Comparison of ENCODE assay signal across 13 mouse cellular contexts in the genomic region with DNA sequence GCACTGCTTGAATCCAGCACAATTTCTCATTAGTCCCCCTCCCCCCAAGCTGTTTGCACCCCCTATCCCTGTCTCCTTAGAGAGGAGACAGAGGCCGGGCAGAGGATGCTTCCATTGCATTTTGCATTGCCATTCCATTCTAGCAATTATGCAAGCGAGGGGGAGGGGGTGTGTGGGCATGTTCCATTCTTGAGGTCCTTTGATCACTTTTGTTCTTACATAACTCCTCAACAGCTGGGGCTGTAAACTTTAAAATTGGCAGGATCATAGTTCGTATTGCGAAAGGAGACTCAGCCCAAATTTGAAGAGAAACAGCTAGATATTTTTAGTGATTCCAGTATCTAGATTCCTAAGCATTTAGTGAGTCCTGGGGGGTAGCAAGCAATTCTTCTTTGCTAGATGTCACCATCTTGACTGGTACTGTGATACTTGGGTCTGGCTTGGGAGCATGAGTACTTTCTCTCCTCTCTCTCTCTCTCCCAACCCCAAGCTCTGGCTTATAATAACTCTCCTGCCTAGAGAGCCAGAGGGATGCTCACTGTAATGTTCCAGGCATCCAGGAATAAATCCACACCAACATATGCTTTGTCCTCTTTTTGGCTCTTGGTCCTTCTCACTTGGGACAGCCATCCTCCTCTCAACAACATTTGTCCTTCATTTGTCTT.
A peak's percentile ranks its signal among the peaks of the same experiment; 100 is the strongest.
DNase-seq lines count a peak whose midpoint lies in the region; ATAC-seq lines count a peak whose summit lies in the region.
"Had no signal": no experiment of that assay in that cellular context is flagged by ENCODE, and none has a peak within 500 bp of the region (broad histone marks: within the 10 kb centered on the region; RNA-seq: fewer than 3 reads in every experiment).

No protein-coding gene starts in this region.

- no peak overlapping the region for H3K4me2 ChIP-seq in lung, embryonic 16.5 days (ENCODE audit: low read depth, low read length)
- H3K4me2 ChIP-seq: heart, embryonic 13.5 days had no signal

- 53% methylated on average over 4 of the region's 4 CpGs for WGBS in lung, embryonic 16.5 days

- DNase-seq in heart, adult 18-20 months = peak; percentile 64 to 66
- no peak for DNase-seq in heart, postnatal 25 days (ENCODE audit: low spot score)
- DNase-seq in urinary bladder, postnatal 14 days (ENCODE audit: low spot score) = peak; percentile 57
- DNase-seq in urinary bladder, adult 2 months (ENCODE audit: low spot score) = no peak
- no peak for DNase-seq in left cerebral cortex, adult 8-10 months (ENCODE audit: low spot score in 2 of 2)
- no peak for DNase-seq in embryo, embryonic 10 days (ENCODE audit: low spot score)
- DNase-seq in B cell, adult 2 months = no peak
- DNase-seq: kidney, postnatal 4 days had no signal

- no peaks in the 10 kb centered on the region for H3K36me3 ChIP-seq in lung, embryonic 16.5 days (ENCODE audit: control insufficient read depth, insufficient read depth, low read length)
- H3K36me3 ChIP-seq: heart, embryonic 13.5 days had no signal

- no peaks in the 10 kb centered on the region for H3K27me3 ChIP-seq in lung, embryonic 16.5 days (ENCODE audit: control insufficient read depth, insufficient read depth, low read depth, low read length)
- H3K27me3 ChIP-seq: CH12.LX; heart, embryonic 13.5 days had no signal

- no peaks in the 10 kb centered on the region for H3K4me1 ChIP-seq in lung, embryonic 16.5 days (replicated peaks; ENCODE audit: control insufficient read depth, insufficient read depth, low read length)
- H3K4me1 ChIP-seq: heart, embryonic 13.5 days had no signal

- H3K4me3 ChIP-seq in lung, embryonic 16.5 days (ENCODE audit: low read length) = no peak overlapping the region
- H3K4me3 ChIP-seq: heart, embryonic 13.5 days; left cerebral cortex, adult 2 months had no signal

- intact Hi-C loops in heart, postnatal 25 days (cut with DNase I) = no loop called here

- H3K27ac ChIP-seq in lung, embryonic 16.5 days (ENCODE audit: low read length) = peak overlapping the region; percentile 41
- H3K27ac ChIP-seq: heart, embryonic 13.5 days; left cerebral cortex, adult 2 months had no signal

- peak; percentile 96 for ATAC-seq in lung, embryonic 16.5 days (ENCODE audit: low read depth)
- ATAC-seq: hindbrain, embryonic 16.5 days had no signal

- H3K9ac ChIP-seq in lung, embryonic 16.5 days (ENCODE audit: low read length) = no peak overlapping the region
- H3K9ac ChIP-seq: heart, embryonic 13.5 days had no signal

- H3K9me3 ChIP-seq in lung, embryonic 16.5 days (ENCODE audit: control insufficient read depth, low read length) = peaks cover 6% of the 10 kb centered on the region
- H3K9me3 ChIP-seq: heart, embryonic 13.5 days had no signal

Comparison
In these comparisons a context has a peak if more than half of its experiments do, and no peak if none do; other contexts are left out.
1. DNase-seq: peak in heart, adult 18-20 months (2 of 2) and urinary bladder, postnatal 14 days (single experiment); none in heart, postnatal 25 days (single experiment), urinary bladder, adult 2 months (single experiment), left cerebral cortex, adult 8-10 months (0 of 2), embryo, embryonic 10 days (single experiment) and B cell, adult 2 months (0 of 2).